Mouse (Mus musculus): ENCODE data around the gene Alox12.

GRCm38 (mm10) chr11:70288102-70288501, 32.9 kb upstream of the Alox12 start:
- TF ChIP-seq CTCF (IDR thresholded peaks at IDR 0.05; ENCODE audit: low read depth, low read length) (no peak), GATA1 (IDR thresholded peaks at IDR 0.05; ENCODE audit: borderline replicate concordance, low read length) (no peak), TAL1 (conservative IDR thresholded peaks at IDR 0.05; ENCODE audit: low read depth, low read length) (no peak)

Measured in G1E (cell line).